Mouse (Mus musculus) lung, adult 2 months (tissue): ENCODE data around the gene Cacnb3.

Experiments
- CTCF ChIP-seq: fragments of 200-500 bp; IDR thresholded peaks from 2 replicates; pipeline ENCODE4 v1.5.1; 2011; ENCODE audit warnings: mild to moderate bottlenecking, low read length, control low read depth; ENCODE audit not compliant: insufficient read depth
- POLR2A ChIP-seq: fragments of 200-500 bp; IDR thresholded peaks from 2 replicates; pipeline ENCODE4 v1.6.1; 2011; ENCODE audit warnings: low read depth, mild to moderate bottlenecking, control low read depth, low read length, borderline replicate concordance; ENCODE audit errors: extremely low read depth

GRCm38 (mm10) chr15:98628589-98629254 lies 1.9 kb upstream of the Cacnb3 start:
- peak; percentile 13; the same call in 1 of the 2 replicates for TF ChIP-seq POLR2A
- TF ChIP-seq CTCF = no peak
